Mouse (Mus musculus) A20 (cell line): Measurements from ENCODE around the gene Hmcn2.

Experiments
- DNase-seq: peaks from one replicate; pipeline ENCODE4 v3.0.0-alpha.2; 2011; ENCODE audit warnings: low read depth, low spot score

Gene Hmcn2

GRCm38 (mm10) chr2:31382952-31383351, 68.7 kb downstream of the Hmcn2 start:
- peak; percentile 57 for DNase-seq

GRCm38 (mm10) chr2:31416968-31417367, 102.8 kb downstream of the Hmcn2 start:
- no peak for DNase-seq

GRCm38 (mm10) chr2:31418021-31418420, 103.8 kb downstream of the Hmcn2 start:
- DNase-seq, result no peak

- no peak for DNase-seq
Measured at GRCm38 (mm10) chr2:31418571-31418970, 104.4 kb downstream of the Hmcn2 start.

GRCm38 (mm10) chr2:31420914-31421313, 106.7 kb downstream of the Hmcn2 start:
- peak; percentile 16 for DNase-seq

GRCm38 (mm10) chr2:31422576-31422975, 108.4 kb downstream of the Hmcn2 start:
- no peak for DNase-seq

- DNase-seq, result no peak
Measured at GRCm38 (mm10) chr2:31431477-31431876, 117.3 kb downstream of the Hmcn2 start.

GRCm38 (mm10) chr2:31434746-31435145, 120.5 kb downstream of the Hmcn2 start:
- DNase-seq, result no peak

GRCm38 (mm10) chr2:31435567-31435966, 121.4 kb downstream of the Hmcn2 start:
- no peak for DNase-seq

GRCm38 (mm10) chr2:31437480-31438245, 123.4 kb downstream of the Hmcn2 start:
- DNase-seq, result no peak

- no peak for DNase-seq
Measured at GRCm38 (mm10) chr2:31439576-31439975, 125.4 kb downstream of the Hmcn2 start.

- DNase-seq, result no peak
Measured at GRCm38 (mm10) chr2:31442480-31443160, 128.4 kb downstream of the Hmcn2 start.

- DNase-seq, result no peak
Measured at GRCm38 (mm10) chr2:31446036-31446435, 131.8 kb downstream of the Hmcn2 start.

- DNase-seq, result no peak
Measured at GRCm38 (mm10) chr2:31446456-31446855, 132.2 kb downstream of the Hmcn2 start.

- peak; percentile 56 for DNase-seq
Measured at GRCm38 (mm10) chr2:31447536-31447935, 133.3 kb downstream of the Hmcn2 start.

- DNase-seq, result no peak
Measured at GRCm38 (mm10) chr2:31448756-31449440, 134.7 kb downstream of the Hmcn2 start.

GRCm38 (mm10) chr2:31449441-31449815, 135.2 kb downstream of the Hmcn2 start:
- DNase-seq, result no peak

GRCm38 (mm10) chr2:31449902-31450301, 135.7 kb downstream of the Hmcn2 start:
- DNase-seq, result no peak

GRCm38 (mm10) chr2:31450661-31451060, 136.4 kb downstream of the Hmcn2 start:
- no peak for DNase-seq

GRCm38 (mm10) chr2:31451530-31451929, 137.3 kb downstream of the Hmcn2 start:
- DNase-seq, result peak; percentile 33

GRCm38 (mm10) chr2:31453011-31453410, 138.8 kb downstream of the Hmcn2 start:
- no peak for DNase-seq

GRCm38 (mm10) chr2:31453559-31454177, 139.5 kb downstream of the Hmcn2 start:
- DNase-seq, result no peak
